Mouse (Mus musculus) retina, adult 2 months (tissue): ENCODE measurements around the gene Zfp64.

ENCODE experiments used
- DNase-seq: peaks from one replicate; pipeline ENCODE4 v3.0.0-alpha.2; 2012; ENCODE audit warnings: low read depth, low spot score

The Zfp64 gene

DNA sequence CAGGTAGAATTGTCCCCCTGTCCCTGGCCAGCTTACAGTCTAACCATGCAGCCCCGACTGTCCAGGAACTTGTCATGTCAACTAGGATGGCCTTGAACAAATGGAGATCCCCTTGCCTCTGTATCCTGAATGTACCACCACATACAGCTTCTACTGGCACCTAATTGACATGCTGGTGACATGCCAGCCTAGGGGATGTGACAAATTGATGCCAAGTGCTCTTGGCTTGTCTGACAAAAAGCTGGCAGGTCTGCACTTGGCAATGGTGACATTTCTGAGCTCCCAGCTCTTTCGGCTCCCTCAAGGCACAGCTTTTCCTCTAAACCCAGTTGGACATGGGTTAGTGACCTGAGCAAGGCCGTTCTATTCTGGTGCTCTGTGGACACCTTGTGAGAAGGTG is 106.8 kb downstream of the Zfp64 start:
- DNase-seq = no peak

DNA sequence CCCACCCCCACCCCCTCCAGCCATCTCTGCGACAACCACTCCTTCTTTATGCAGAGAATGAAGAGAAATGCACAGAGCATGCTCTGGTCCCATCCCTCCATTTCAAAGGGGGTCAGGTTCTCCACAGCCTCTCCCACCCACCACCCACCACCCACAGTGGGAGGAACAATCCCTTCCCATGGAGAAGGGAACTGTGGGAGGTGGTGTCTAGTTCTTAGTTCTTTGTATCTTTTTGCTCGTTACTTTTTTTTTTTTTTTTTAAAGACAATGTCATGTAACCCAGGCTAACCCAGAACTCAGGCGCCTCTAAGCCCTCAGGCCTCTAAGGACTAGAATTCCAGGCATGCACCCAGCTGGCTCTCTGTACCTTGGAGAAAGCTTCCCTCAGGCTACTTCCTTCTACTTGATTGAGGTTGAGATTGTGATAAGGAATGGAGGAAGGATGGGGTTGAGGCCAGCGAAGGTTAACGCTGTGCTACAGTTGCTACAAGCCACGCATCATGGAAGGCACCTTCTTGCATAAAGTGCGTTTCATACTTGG is 109.1 kb downstream of the Zfp64 start:
- DNase-seq = no peak
